Mouse (Mus musculus) C2C12 (cell line): ENCODE results near the gene Rph3al. TPM values are rescaled to one million over a fixed set of nuclear protein-coding genes. Genes with fewer than 3 reads are reported as not detected.

ENCODE experiments used
- H3K27me3 ChIP-seq: one replicate; pipeline ENCODE4 v1.6.1; 2011; ENCODE audit not compliant: control insufficient read depth, insufficient read depth, insufficient read length
- H3K36me3 ChIP-seq: one replicate; pipeline ENCODE4 v1.6.1; 2011; ENCODE audit not compliant: control insufficient read depth, insufficient read depth
- H3K4me3 ChIP-seq: one replicate; pipeline ENCODE4 v1.5.1; 2011; ENCODE audit warnings: mild to moderate bottlenecking, control low read depth; ENCODE audit not compliant: poor library complexity, insufficient read depth, severe bottlenecking
- H3K79me2 ChIP-seq: one replicate; pipeline ENCODE4 v1.6.1; 2011; ENCODE audit not compliant: control insufficient read depth, insufficient read depth
- H3K79me3 ChIP-seq: one replicate; pipeline ENCODE4 v1.6.1; 2011; ENCODE audit warnings: low read depth, control low read depth
- H3ac ChIP-seq: one replicate; pipeline ENCODE3; 2011; ENCODE audit warnings: low read depth; ENCODE audit not compliant: control insufficient read depth, insufficient read length
- CEBPB ChIP-seq: IDR thresholded peaks from one replicate; pipeline ENCODE4 v1.6.1; 2011; ENCODE audit warnings: low read depth, mild to moderate bottlenecking, control low read depth, moderate library complexity
- CTCF ChIP-seq: IDR thresholded peaks from one replicate; pipeline ENCODE4 v1.5.1; 2011; ENCODE audit not compliant: control insufficient read depth, insufficient read depth, insufficient read length
- FOSL1 ChIP-seq: IDR thresholded peaks from one replicate; pipeline ENCODE4 v1.8.0; 2011; ENCODE audit warnings: mild to moderate bottlenecking, low read length; ENCODE audit not compliant: poor library complexity, insufficient read depth, severe bottlenecking
- MAX ChIP-seq: IDR thresholded peaks from one replicate; pipeline ENCODE4 v1.6.1; 2011; ENCODE audit warnings: mild to moderate bottlenecking, control low read depth
- MYOD1 ChIP-seq: IDR thresholded peaks from one replicate; pipeline ENCODE4 v1.6.1; 2011; ENCODE audit warnings: low read depth; ENCODE audit not compliant: control insufficient read depth, insufficient read length
- MYOG ChIP-seq: IDR thresholded peaks from one replicate; pipeline ENCODE4 v1.6.1; 2011; ENCODE audit not compliant: control insufficient read depth, insufficient read length; ENCODE audit errors: extremely low read depth
- USF1 ChIP-seq: IDR thresholded peaks from one replicate; pipeline ENCODE4 v1.6.1; 2011; ENCODE audit warnings: low read depth, mild to moderate bottlenecking, control low read depth, moderate library complexity
- polyA plus RNA-seq: library from polyadenylated mRNA; unstranded; fragments of >200 nt; fragmentation: generic; extraction: Trizol; gene quantifications from one replicate; pipeline ENCODE4 v1.2.1, GENCODE M21; 2012; ENCODE audit warnings: missing spikeins

The Rph3al gene
- polyA plus RNA-seq, 1 experiment: 0.11 TPM

GRCm38 (mm10) chr11:75796536-75797246 is 141.5 kb downstream of the Rph3al start:
- no peaks in the 10 kb centered on the region for H3K36me3 ChIP-seq
- H3K4me3 ChIP-seq: no peak overlapping the region
- peaks cover 39% of the 10 kb centered on the region for H3K27me3 ChIP-seq
- H3K79me3 ChIP-seq: no peaks in the 10 kb centered on the region
- no peaks in the 10 kb centered on the region for H3K79me2 ChIP-seq
- TF ChIP-seq CEBPB (no peak), FOSL1 (no peak), MAX (no peak), MYOD1 (no peak), MYOG (no peak)
- no peak overlapping the region for H3ac ChIP-seq

DNA sequence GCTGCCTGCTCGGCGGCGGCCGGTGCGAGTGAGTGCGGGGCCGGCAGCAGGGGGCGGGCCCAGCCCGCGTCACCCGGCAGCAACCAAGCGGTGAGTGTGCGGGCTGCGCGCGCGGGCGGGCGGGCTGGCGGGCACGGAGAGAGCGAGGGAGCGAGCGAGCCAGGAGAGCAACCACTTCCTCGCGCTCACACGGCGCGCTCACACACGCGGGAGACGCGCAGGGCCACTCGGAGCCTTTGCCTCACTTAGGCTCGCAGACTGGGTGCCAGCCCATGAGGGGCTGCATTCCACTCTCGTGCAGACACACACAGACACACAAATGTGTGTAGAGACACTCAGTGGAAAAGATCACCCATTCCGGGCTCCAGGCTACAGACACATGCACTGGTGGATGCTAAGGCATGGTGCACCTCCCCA is 142.2 kb downstream of the Rph3al start, which contains the start of gene Doc2b:
Gene Doc2b, minus strand, starts transcription at position 21 of the 417 bp plus-strand sequence.
- TF ChIP-seq MAX: no peak
- TF ChIP-seq CTCF: no peak
- TF ChIP-seq CEBPB: no peak
- TF ChIP-seq USF1: no peak
- TF ChIP-seq MYOD1: no peak
- no peak for TF ChIP-seq FOSL1
- no peak for TF ChIP-seq MYOG
- peaks cover 43% of the 10 kb centered on the region for H3K27me3 ChIP-seq

GRCm38 (mm10) chr11:75795321-75795636 is 142.9 kb downstream of the Rph3al start:
- TF ChIP-seq MYOG (no peak), USF1 (no peak), FOSL1 (no peak), MYOD1 (no peak), CEBPB (no peak), CTCF (no peak)
- Histone ChIP-seq H3ac (no peak overlapping the region), H3K4me3 (no peak overlapping the region), H3K36me3 (no peaks in the 10 kb centered on the region), H3K79me2 (no peaks in the 10 kb centered on the region), H3K79me3 (no peaks in the 10 kb centered on the region), H3K27me3 (peaks cover 45% of the 10 kb centered on the region)

More for the DNA sequence above, 142.2 kb downstream of the Rph3al start, which contains the start of gene Doc2b:
- H3K36me3 ChIP-seq: no peaks in the 10 kb centered on the region
- no peaks in the 10 kb centered on the region for H3K79me2 ChIP-seq
- no peak within 1 kb of the TSS for H3K4me3 ChIP-seq
- no peak within 1 kb of the TSS for H3ac ChIP-seq
- no peaks in the 10 kb centered on the region for H3K79me3 ChIP-seq

DNA sequence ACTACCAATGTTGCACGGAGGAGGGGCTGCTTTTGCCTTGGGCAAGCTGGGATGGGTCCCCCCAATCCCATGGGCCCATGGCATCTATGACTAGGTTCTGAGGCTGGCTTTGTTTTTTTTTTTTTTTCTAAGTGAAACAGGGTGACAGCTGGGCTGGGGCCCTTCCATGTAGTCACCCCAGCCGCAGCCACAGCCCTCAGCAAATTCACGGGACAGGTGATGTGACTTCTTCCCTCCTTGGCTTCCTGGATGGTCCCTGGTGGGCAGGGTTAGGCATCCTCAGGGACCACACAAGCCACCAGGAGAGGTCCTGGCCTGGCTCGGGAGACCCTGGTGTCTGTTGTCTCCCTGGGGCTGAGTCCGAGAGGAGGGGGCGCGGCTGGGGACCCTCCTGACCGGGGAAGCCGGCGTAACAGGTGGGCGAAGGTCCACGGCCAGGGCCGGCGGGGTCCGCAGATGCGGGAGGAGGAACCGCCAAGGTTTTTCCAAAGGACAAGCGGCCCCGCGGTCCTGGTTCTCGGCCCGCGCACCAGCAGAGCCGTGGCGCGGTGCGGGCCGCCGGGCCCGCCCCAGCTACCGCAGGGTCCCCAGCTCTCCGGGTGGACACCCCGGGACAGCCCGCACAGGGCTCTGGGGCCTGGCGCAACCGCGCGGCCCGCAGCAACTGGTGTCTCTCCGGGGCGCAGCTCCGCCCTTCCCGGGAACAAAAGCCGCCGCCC is 143.5 kb downstream of the Rph3al start:
- no peak for TF ChIP-seq MAX
- no peak for TF ChIP-seq CEBPB
- no peak overlapping the region for H3K4me3 ChIP-seq
- H3K27me3 ChIP-seq: peaks cover 50% of the 10 kb centered on the region
- no peaks in the 10 kb centered on the region for H3K79me2 ChIP-seq
- no peak overlapping the region for H3ac ChIP-seq
- no peaks in the 10 kb centered on the region for H3K36me3 ChIP-seq
- H3K79me3 ChIP-seq: no peaks in the 10 kb centered on the region

DNA sequence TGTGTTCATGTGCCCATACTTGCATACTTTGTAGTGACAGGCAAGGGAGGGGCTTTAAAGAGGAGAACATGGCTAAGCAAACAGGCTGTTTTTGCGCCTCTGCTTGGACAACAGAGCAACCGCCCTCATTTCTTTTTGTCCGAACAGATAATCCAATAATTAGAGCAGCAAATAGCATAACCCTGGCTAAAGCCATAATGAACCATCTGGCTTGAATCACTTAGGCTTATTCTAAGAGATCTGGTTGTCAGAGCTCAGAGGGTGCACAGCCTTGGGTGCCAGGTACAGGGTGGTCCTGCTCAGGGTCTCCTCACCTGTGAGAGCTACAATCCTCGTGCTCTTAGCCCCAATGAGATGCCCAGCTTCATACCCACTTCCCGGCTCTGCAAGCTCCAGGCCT is 144.9 kb downstream of the Rph3al start:
- Histone ChIP-seq H3K27me3 (peaks cover 64% of the 10 kb centered on the region), H3K36me3 (no peaks in the 10 kb centered on the region), H3K4me3 (no peak overlapping the region), H3K79me2 (no peaks in the 10 kb centered on the region), H3ac (no peak overlapping the region), H3K79me3 (no peaks in the 10 kb centered on the region)
- TF ChIP-seq CTCF (no peak), CEBPB (no peak)

GRCm38 (mm10) chr11:75792535-75792934 is 145.7 kb downstream of the Rph3al start:
- TF ChIP-seq USF1 (peak; percentile 96), MAX (no peak)
- H3K4me3 ChIP-seq: no peak overlapping the region
- H3K27me3 ChIP-seq: peaks cover 65% of the 10 kb centered on the region
- no peaks in the 10 kb centered on the region for H3K79me3 ChIP-seq
- no peak overlapping the region for H3ac ChIP-seq
- H3K79me2 ChIP-seq: no peaks in the 10 kb centered on the region
- no peaks in the 10 kb centered on the region for H3K36me3 ChIP-seq
